Mouse (Mus musculus): Measurements from ENCODE around the gene Cfap74.

Gene Cfap74

GRCm38 (mm10) chr4:155409058-155409776 is at the start of gene Cfap74:
Cfap74 (plus strand) TSS chr4:155409190.
- CTCF ChIA-PET, result interaction anchor here (0.5 to 1.7 kb wide), 11 partner anchors 38 to 1048 kb away, joined by 3 to 13 read pairs (median 5); partner anchors contain the start of genes Faap20 (in 1 of the 4) and Prkcz (in 1 of the 4)
- POLR2A ChIA-PET, result interaction anchor here in 3 of 4 experiments (0.5 to 1.2 kb wide), 12 partner anchors 9 to 534 kb away, joined by 3 to 5 read pairs (median 3); partner anchors contain the start of genes Gabrd (in 1 of the 3) and Ube2j2 (in 1 of the 3)

GRCm38 (mm10) chr4:155359560-155360464 is 49.2 kb upstream of the Cfap74 start:
- ChIA-PET CTCF (interaction anchor here in 2 of 4 experiments (0.7 to 1.5 kb wide), 4 partner anchors 9 to 39 kb away, joined by 3 to 6 read pairs (median 4); no protein-coding TSS in a partner anchor), POLR2A (interaction anchor here in 3 of 4 experiments (0.6 to 1.8 kb wide), 14 partner anchors 9 to 759 kb away, joined by 3 to 5 read pairs (median 3); partner anchors contain the start of gene Cfap74 (in 1 of the 3))

GRCm38 (mm10) chr4:155360856-155361255 is 48.1 kb upstream of the Cfap74 start:
- POLR2A ChIA-PET, result interaction anchor here in 3 of 4 experiments (0.7 to 2.8 kb wide), 33 partner anchors 9 to 400 kb away, joined by 3 to 13 read pairs (median 3); partner anchors contain the start of genes Atad3a (in 1 of the 3), Mib2 (in 1 of the 3) and Morn1 (in 1 of the 3)
- CTCF ChIA-PET, result interaction anchor here in 3 of 4 experiments (0.6 to 0.7 kb wide), 7 partner anchors 22 to 1299 kb away, joined by 3 to 17 read pairs (median 4); partner anchors contain the start of gene Cfap74 (in 1 of the 3)

DNA sequence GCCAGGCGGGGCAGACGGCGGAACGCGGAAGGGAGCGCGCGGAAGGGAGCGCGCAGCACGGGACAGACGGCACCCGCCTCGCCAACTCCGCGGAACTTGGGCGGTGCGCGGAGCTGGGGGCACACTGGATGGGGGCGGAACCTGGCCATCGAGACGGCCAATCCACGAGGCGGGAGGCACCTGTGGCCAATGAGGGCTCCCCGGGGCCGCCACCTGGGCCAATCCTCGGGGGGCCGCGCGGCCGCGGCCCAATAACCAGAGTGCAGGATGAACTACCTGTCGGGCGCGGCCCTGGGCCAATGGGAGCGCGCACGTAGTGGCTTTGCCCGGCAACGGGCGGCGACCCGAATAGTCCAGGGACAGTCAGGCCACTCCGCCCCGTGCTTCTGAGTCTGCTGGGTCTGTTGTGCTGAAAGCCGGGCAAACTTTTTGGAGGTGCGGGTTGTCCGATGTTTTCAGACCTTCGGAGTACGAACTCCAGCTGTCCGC is 47.6 kb upstream of the Cfap74 start, which contains the start of gene Prkcz:
Gene Prkcz (minus strand): TSS at position 59 of the 489 bp plus-strand sequence.
- ChIA-PET POLR2A (interaction anchor here in 3 of 4 experiments (0.7 to 2.8 kb wide), 38 partner anchors 10 to 400 kb away, joined by 3 to 13 read pairs (median 4); partner anchors contain the start of genes Atad3a (in 1 of the 3), Mib2 (in 1 of the 3) and Morn1 (in 1 of the 3)), CTCF (interaction anchor here in 3 of 4 experiments (0.6 to 1.2 kb wide), 10 partner anchors 9 to 1300 kb away, joined by 3 to 17 read pairs (median 4); partner anchors contain the start of gene Cfap74 (in 1 of the 3))

GRCm38 (mm10) chr4:155362443-155362842 is 46.5 kb upstream of the Cfap74 start:
- POLR2A ChIA-PET, result interaction anchor here in 2 of 4 experiments (1.1 to 2.8 kb wide), 6 partner anchors 9 to 275 kb away, joined by 3 to 13 read pairs (median 4); partner anchors contain the start of gene Morn1 (in 1 of the 2)

GRCm38 (mm10) chr4:155366784-155367183 is 42.2 kb upstream of the Cfap74 start:
- CTCF ChIA-PET, result interaction anchor here in 2 of 4 experiments (0.6 to 1.8 kb wide), 2 partner anchors 20 to 21 kb away, joined by 3 to 4 read pairs; no protein-coding TSS in a partner anchor
- POLR2A ChIA-PET, result interaction anchor here in 2 of 4 experiments (1.1 to 1.3 kb wide), 2 partner anchors 12 to 16 kb away, joined by 3 read pairs; no protein-coding TSS in a partner anchor

More at GRCm38 (mm10) chr4:155362443-155362842, 46.5 kb upstream of the Cfap74 start:
- CTCF ChIA-PET, result interaction anchor here in 2 of 4 experiments (0.6 to 1.2 kb wide), 2 partner anchors 42 to 81 kb away, joined by 3 to 4 read pairs; no protein-coding TSS in a partner anchor

GRCm38 (mm10) chr4:155367739-155368138 is 41.3 kb upstream of the Cfap74 start:
- ChIA-PET CTCF (interaction anchor here in 3 of 4 experiments (0.6 to 2.2 kb wide), 7 partner anchors 8 to 113 kb away, joined by 3 to 9 read pairs (median 4); partner anchors contain the start of gene Cfap74 (in 1 of the 3)), POLR2A (interaction anchor here in 1 of 4 experiments (0.8 kb wide), 1 partner anchor 20 kb away, joined by 3 read pairs; no protein-coding TSS in a partner anchor)

GRCm38 (mm10) chr4:155368684-155369083 is 40.3 kb upstream of the Cfap74 start:
- POLR2A ChIA-PET, result interaction anchor here in 2 of 4 experiments (0.5 to 1.2 kb wide), 4 partner anchors 9 to 283 kb away, joined by 3 to 5 read pairs (median 3); partner anchors contain the start of gene Tmem52 (in 1 of the 2)
- CTCF ChIA-PET, result interaction anchor here (0.6 to 2.2 kb wide), 19 partner anchors 9 to 723 kb away, joined by 3 to 9 read pairs (median 4); partner anchors contain the start of gene Cfap74 (in 1 of the 4)

DNA sequence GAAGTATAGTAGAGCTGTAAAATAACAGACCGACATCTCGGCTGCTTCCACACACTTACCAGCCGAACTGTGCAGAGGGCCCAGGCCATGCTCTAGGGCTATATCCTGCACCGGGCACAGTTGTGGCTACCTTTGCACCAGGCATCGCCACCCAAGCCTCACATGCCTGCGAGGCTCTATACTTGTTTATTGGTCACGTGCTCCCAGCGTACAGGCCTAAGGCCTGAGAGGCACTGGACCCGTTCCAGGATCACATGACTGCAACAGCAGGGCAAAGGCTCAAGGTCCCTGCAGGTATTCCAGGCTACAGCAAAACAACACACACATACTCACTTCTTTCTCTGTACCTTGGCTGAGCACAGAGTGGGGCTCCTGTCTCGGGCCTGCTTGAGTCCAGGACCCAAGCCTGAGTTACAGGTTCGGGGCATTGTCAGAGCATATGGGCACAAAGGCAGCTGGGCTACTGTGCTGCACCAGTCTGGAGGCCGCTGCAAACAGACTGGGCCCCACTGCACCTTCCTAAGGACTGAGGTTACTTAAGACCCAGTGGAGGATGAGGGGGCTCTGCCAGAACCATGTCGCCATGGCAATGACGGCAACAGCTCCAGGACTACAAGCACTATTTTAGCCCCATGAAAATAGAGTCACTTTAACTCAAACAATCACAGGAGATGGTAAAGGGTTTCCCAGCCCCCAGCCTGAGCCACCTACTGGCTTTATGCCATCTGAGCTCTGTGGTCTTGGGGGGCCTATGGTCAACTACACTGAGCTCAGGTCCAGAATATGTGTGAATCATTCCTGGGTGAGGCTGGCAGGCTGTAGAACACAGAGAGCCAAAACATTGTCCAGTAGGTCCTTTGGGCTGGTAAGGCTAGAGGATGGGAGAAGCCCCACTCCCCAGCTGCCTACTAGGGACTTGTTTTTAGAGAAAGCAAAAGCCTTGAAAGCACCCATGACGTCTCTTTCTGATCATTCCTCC is 38.0 kb upstream of the Cfap74 start:
- ChIA-PET POLR2A (interaction anchor here in 3 of 4 experiments (0.6 to 3.1 kb wide), 4 partner anchors 9 to 871 kb away, joined by 3 to 13 read pairs (median 4); partner anchors contain the start of gene Prkcz (in 2 of the 3)), CTCF (interaction anchor here in 3 of 4 experiments (0.5 to 1.3 kb wide), 6 partner anchors 9 to 171 kb away, joined by 3 to 5 read pairs (median 4); partner anchors contain the start of genes Cfap74 (in 1 of the 3) and Prkcz (in 1 of the 3))

DNA sequence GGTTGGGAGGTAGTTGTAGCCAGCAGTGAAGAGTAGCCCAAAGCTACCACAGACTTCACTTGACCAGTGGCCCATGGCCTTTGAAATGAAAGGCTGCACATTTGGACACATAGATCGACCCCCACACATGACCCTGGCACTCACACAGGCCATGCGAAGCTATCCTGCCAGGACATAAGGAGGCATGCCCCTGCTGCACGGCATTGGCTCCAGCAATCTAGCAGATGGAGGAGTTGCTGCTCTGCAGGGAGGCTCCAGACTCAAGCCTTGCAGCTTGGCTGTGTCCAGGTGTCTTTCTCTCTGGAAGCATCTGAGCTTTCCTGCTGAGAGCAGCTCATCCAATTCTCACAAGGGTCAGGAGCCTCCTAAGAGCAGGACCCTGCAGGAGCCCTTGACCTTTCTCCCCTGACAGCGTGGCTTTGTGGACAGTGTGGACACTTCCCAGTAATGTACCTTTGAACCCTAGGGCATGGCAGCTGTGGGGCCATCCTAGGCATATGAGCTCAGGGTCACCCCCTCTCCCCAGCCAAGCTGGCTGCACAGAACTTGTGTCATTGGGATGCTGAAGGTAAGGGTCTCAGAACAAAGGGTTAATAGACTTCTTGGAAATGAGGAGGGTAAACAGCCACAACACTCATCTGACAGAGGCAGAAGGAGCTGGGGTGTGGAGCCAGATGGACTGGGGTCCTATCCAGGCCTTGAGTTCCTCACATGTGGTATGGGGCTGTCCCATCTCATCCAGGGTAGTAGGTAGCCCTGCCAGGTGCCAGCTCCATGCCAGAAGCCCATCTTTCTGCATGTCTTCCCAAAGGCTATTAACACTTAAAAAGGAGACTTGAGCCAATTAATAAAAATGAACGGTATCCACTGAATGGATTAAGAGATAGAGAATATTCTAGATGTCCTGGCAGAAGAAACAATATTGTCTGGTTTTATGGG is 36.9 kb upstream of the Cfap74 start:
- POLR2A ChIA-PET, result interaction anchor here in 2 of 4 experiments (0.8 to 3.1 kb wide), 4 partner anchors 10 to 80 kb away, joined by 3 to 13 read pairs (median 4); partner anchors contain the start of gene Prkcz (in 2 of the 2)
- CTCF ChIA-PET, result interaction anchor here in 2 of 4 experiments (0.5 to 1.3 kb wide), 3 partner anchors 9 to 37 kb away, joined by 3 to 5 read pairs (median 3); partner anchors contain the start of gene Cfap74 (in 1 of the 2)

- CTCF ChIA-PET, result interaction anchor here in 1 of 4 experiments (0.5 kb wide), 1 partner anchor 102 kb away, joined by 3 read pairs; no protein-coding TSS in a partner anchor
These were observed 27.0 kb upstream of the Cfap74 start for GRCm38 (mm10) chr4:155381974-155382373.

DNA sequence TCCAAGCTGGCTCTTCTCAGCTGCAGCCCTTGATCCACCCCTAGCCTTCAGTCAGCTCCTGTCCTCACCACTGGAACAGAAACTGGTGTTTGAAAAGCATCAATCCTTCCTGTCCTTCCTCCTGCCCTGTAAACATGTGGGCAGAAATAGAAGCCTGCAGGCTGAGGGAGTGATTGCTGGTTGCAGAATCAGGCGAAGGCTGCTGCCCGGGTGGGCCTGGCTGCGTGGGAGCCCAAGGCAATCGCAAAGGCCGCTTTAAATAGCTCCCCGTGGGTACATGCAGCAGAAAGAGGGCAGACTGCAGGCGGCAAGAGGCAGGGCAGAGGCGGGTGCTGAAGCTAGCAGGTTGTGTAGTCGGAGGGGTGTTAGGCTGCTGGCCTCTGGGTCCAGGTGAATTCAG is 26.2 kb upstream of the Cfap74 start:
- CTCF ChIA-PET, result interaction anchor here in 1 of 4 experiments (0.8 kb wide), 1 partner anchor 14 kb away, joined by 3 read pairs; no protein-coding TSS in a partner anchor

More at GRCm38 (mm10) chr4:155381974-155382373, 27.0 kb upstream of the Cfap74 start:
- POLR2A ChIA-PET, result interaction anchor here in 2 of 4 experiments (0.9 to 1.3 kb wide), 2 partner anchors 10 to 30 kb away, joined by 3 to 4 read pairs; no protein-coding TSS in a partner anchor

GRCm38 (mm10) chr4:155383326-155383725 is 25.7 kb upstream of the Cfap74 start:
- CTCF ChIA-PET, result interaction anchor here in 2 of 4 experiments (0.6 to 0.8 kb wide), 3 partner anchors 15 to 215 kb away, joined by 3 read pairs; no protein-coding TSS in a partner anchor

More for the DNA sequence above, 26.2 kb upstream of the Cfap74 start:
- POLR2A ChIA-PET, result interaction anchor here in 2 of 4 experiments (0.9 to 1.3 kb wide), 2 partner anchors 11 to 29 kb away, joined by 3 to 4 read pairs; no protein-coding TSS in a partner anchor

DNA sequence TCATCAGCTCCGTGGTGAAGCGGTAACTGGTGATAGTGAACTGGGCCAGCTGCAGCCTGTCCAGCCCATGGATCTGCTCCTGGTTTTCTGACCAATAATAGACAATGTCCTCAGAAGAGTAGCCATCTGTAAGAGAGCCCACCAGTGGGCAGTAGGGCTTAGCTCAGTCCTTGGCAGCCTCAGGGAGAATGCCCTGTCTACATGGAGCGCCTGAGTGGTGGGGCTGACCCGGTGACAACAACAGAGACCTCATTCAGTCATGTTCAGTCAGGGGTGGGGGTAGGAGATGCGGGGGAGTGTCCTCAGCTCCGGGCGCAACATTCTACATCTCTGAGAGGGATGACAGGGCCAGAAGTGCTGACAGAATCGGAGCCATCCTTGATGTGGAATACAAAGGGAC is 21.8 kb upstream of the Cfap74 start:
- ChIA-PET CTCF (interaction anchor here in 1 of 4 experiments (1.4 kb wide), 1 partner anchor 19 kb away, joined by 4 read pairs; no protein-coding TSS in a partner anchor), POLR2A (interaction anchor here in 1 of 4 experiments (0.5 to 1.3 kb wide), 3 partner anchors 13 to 82 kb away, joined by 3 to 4 read pairs (median 3); partner anchors contain the start of gene Tmem52)

More at GRCm38 (mm10) chr4:155383326-155383725, 25.7 kb upstream of the Cfap74 start:
- POLR2A ChIA-PET, result no interaction called here

All from embryonic stem cell, embryonic (primary cell).